Mouse (Mus musculus): ENCODE measurements at regions not wholly inside any gene's neighbourhood (a gene's known extent, or its start where the extent isn't known, plus 50 kb on each side); places are given as distances from the start of the nearest gene placed in this dataset.

DNA sequence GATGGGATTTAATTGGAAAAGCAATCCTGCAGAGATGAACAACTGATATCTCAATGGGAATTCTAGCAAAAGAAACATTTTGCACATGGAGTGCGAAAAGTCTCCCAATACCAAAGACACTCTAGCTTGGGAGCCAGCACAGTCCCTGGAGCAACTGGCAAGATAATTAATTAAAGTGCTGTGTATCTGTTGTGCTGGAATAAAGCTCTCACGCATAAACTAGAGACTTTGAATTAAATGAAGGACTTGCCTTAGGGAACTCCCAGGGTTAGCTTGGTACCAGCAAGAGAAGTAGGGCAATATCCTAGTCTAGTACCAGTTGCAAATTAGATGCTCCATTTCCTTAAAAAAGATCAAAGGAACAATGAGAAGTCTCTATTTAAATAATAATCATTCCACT, 501.5 kb downstream of the Arl4a start:
- TF ChIP-seq CTCF (IDR thresholded peaks at IDR 0.05; ENCODE audit: borderline replicate concordance, extremely low read depth, insufficient read depth, insufficient read length): no peak
- no peak for TF ChIP-seq POLR2A (IDR thresholded peaks at IDR 0.05; ENCODE audit: borderline replicate concordance, extremely low read depth, insufficient read depth, insufficient read length, poor library complexity, severe bottlenecking)

Measured in brain, embryonic 14.5 days (tissue).